Mouse (Mus musculus) right cerebral cortex, adult 18-20 months (tissue): ENCODE measurements around the gene 4930404N11Rik.

Experiments used
- DNase-seq: peaks from one replicate; pipeline ENCODE4 v3.0.0; 2022; ENCODE audit warnings: mixed read lengths

The 4930404N11Rik gene

DNA sequence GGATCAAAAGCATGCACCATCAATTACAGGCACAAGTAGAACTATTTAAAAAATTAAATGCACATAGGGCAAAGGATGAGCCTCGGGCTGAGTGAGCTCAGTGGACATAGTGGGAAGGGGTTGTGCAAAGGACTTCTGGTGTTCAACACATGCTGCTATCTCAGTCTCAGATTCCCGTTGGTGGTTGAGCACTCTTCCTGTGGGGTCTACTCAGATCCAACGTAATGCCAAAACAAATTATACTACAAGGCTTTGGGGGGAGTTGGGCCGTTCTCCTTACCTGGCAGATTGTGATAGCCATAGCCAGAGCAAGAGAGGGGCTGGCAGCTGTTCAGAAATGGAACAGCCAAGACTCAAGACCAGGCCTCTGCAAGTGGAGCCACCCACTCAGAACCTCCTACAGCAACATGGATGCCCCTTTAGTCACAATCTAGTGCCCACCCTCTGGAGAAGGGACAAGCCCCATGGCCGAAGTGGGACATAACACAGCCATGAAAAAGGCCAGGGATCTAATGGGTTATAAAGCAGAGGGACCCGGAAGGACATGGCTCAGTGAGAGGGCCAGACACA is 14.3 kb upstream of the 4930404N11Rik start:
- no peak for DNase-seq

DNA sequence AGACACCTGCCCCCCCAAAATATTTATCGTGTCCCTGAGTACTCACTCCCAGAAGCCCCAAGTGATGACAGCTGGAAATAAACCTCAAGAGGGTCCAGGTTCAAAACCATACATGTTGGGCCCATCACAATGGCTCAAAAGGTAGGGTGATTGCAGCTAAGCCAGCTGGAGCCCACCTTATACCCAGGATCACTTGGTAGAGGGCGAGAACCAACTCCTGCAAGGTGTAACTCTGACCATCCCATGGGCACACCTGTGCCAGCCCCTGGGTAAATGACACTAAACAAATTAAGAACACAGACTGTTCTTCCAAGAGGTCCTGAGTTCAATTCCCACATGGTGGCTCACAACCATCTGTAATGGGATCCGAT is 13.6 kb upstream of the 4930404N11Rik start:
- DNase-seq = no peak

DNA sequence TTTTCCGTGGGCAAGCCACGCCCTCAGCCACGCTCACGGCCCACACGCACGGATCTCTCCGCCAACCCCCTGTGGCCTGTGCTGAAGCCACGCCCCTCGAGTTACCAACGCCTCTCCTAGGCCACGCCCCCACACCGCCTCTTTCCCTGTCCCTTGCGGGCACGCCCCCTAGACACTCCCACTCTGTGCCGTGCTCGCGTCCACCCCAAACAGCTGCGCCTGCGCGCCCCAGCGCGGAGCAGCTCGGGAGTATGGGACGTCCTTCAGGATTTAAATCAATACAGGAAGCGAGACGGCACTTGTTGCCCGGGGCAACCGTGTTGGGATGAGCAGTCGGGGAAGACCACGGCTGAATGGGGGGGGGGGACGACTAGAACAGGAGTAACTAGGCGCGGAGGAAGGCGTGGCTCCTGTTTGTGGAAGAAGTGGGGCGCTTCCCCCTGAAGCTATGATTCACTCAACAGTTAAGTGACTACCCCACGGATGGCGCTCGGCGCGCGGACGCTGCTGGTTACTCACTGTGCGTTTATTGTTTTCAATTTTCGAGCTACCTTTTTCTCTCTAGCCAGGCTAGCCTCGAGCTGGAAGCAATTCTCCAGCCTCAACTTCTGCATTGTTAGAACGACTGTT is 13.1 kb upstream of the 4930404N11Rik start:
- peak; percentile 100 for DNase-seq

DNA sequence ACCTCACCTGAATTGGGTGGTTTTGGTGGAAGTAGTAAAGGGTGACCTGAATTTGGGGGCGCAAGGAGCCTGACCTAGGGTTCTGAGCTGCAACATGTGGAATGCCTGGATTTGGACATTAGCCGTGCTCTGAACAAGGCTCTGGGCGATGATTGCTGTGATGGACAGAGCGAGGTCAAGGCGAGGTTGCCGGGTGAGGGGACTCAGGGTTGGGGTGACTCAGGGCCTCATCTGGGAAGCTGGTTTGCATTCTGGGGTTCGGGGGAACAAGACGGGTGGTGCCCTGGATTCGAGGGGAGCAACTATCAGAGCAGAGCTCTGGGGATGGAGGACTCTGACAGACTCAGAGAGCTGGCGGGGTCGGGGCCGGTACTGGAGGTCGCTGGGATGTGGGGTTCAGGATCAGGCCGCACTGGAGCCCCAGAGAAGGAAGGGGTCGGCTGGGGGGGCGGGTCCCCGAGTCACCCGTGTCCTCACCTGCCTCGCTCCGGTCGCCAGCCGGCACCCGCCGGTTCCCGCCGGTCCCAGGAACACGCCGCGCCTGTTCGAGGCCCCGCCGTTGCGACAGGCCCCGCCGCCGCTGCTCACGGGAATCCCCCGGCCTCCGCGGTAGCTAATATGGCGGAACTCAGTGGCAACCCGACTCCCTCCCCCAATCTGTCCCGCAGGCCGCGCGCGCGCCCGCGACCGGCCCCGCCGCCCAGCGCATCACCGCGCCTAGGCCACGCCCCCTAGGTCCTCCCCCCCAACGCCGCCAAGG is 12.4 kb upstream of the 4930404N11Rik start, which contains the start of gene Fzr1:
Gene Fzr1, minus strand, starts transcription at position 724 of the 760 bp plus-strand sequence.
- DNase-seq = no peak

DNA sequence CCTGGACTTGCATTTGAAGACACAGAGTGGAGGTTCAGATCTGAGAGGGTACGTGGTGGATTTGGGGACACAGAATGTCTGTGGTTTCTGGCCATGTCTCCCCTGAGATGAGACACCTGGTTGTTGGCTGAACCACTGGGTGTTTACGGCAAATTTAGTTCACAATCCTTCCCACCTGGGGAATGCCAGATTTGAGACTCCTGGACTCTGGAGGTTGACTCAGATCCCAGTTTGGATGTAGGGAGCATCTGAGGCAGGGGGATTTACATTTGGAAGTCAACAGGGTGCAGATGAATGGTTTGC is 11.7 kb upstream of the 4930404N11Rik start:
- no peak for DNase-seq

DNA sequence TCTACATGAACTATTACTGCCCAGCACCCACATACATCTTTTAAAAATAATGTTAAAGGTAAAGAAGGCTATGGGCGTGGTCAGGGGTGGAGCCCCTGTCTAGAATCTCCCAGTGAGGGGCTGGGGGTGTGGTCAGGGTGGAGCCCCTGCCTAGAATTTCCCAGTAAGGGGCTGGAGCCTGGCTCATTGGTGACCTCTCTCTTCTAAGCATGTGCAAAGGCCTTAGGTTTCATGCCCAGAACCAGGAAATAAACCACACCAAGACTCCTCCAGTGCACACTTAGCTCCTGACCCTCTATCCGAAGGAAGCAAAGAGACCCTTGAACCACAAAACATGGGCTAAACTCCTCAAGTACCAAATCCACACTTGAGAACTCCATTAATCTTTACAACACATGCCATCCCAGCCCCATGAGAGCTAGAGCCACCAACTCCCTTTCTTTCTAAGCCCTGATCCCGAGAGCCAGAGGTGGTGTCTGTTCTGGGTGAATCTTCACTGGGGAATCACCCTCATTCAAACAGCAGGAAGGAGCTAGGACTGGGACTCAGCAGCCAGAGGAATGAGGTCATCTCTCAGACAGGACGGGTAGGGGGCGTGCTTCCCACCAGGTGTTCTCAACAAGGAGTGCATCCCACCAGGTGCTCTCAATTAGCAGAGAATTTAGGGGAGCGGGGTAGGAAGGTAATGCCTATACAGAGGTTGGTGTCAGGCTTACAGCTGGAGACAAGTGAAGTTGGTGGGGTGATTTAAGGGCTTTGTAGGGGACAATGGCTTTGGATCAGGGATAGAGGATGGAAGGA is 11.1 kb upstream of the 4930404N11Rik start:
- no peak for DNase-seq

DNA sequence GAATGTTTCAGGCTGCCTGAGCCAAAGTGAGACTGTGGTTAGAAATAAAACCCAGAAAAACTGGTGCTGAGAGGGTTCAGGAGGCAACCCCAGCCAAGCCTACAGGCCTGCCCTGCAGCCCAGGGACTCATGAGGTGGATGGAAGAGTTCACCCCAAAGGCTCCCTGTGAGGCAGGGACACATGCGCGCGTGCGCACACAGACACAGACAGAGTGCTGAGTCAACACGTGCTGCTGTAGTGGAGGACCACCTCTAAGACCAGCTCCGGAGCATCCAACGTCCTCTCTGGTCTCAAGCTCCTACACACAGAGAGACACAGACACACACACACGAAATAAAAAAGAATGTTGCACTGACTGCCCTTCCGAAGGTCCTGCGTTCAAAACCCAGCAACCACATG is 9.7 kb upstream of the 4930404N11Rik start:
- DNase-seq = no peak

DNA sequence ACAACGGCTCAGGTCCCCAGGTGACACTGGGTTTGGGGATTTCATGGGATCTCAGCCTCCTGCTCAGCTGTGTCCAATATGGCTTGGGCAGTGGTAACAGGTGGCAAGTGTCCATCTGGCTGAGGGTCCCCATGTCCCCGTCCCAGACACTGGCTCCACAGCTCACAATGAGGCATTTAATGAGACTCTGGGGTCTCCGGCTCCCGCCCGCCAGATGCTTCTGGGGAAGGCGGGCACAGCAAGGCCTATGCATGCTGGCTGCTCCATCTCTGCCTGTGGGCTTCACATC is 1.5 kb upstream of the 4930404N11Rik start:
- no peak for DNase-seq

DNA sequence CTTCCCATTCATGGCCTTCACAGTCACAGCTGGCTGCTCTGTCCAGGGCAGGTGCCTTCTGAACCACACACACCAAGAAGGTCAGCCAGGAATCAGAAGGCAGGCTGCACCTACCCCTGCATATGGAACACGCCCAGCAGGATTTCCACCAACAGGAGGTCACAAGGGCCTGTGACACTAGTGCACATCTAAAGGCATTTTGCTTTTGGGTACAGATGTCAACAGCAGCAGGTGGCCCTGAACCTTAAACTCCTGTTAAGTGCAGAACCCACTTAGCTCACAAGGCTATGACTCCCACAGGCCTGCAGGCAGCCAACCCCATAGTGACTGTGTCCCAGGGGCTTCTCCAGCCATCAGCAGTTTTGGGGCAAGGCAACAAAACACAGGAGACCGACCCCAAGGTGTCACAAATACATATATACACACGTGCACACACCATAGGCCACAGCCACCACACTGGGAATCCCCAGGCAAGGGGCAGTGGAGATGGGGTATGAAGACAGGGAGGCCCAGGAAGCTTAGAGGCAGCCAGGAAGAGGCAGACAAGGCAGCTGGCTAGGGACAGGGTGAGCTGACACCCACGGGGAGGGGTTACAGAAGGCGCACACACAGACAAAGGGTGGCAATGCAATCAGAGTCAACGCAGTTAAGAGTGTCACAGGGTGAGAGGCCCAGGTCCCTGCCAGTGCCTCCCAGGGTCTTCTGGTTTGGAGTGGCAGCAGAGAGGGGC is 1.0 kb upstream of the 4930404N11Rik start:
- no peak for DNase-seq

DNA sequence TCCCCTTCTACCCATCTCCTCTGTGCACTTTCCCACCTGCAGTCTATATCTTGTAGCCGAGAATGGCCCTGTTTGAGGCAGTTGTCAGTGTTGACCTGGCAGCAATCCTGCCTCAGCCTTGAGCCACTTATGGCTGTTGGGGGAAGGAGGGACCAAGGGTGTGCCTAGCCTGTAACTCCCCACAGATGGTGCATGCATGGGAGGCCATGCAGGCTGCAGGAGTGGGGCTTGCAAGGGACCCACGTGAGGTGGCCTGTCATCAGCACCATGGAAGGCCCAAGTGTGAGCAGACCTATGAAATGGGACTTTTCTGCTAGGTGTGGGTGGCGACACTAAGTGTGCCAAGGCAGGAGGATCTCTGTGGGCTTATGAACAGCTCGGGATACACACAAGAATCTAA is 543 bp downstream of the 4930404N11Rik start:
- peak; percentile 63 for DNase-seq

DNA sequence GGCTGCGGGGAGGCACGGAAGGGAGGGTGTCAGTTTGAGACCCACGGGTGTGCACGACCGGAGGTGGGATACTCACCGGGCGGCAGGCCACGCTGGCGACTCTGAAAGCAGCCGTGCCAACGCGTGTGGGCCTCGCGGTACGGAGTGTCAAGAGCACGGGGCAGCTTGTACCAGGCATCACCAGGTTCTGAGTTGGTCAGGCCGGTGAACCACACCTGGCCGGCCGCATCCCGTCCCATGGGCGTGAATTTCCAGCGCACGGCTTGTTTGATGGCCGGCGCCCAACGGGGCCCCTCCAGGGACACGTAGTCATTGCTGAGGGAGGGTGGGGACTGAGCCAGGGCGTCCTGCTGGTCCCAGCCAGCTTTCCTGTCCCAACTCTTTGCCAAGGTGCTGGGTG is 950 bp downstream of the 4930404N11Rik start:
- DNase-seq = no peak

DNA sequence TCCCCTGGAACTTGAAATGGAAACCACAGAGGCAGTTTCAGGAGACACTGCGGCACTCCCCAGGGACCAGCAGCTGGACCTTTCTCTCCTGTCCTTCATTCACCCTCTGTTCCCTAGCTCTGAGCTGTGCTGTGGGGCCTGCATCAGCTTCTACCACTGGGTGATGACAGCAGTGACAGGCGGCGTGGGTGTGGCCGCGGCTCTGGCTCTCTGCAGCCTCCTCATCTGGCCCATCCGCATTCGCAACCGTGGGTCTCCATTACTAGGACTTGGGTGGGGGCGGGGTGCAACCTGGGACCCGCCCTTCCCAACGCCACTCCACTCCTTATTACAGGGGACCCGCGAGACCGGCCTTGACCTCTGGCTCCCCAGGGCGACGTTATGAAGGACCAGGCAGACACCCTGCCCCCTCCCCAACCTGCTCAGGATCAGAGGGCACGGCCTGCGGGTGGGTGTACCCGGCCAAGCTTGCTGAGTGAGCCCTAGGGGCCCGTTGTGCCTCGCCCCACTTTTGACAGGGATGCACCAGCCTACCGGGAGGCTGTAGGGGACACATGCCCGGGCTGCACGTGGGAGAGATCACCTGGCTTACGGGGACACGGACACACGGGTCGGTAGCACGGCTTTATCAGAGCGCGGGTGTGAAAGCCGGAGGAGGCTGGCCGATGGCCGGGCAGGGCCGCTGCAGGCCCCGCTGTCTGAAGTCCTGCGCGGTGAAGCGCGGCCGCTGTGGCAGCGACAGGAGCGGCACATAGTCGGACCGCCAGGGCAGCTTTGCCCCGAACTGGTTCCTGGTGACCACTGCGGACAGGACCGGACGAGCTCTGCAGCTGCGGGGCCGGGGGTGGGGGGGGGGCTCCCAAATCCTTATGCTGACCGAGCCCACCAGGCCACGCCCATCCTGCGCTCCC is 1.9 kb downstream of the 4930404N11Rik start:
- DNase-seq = no peak

DNA sequence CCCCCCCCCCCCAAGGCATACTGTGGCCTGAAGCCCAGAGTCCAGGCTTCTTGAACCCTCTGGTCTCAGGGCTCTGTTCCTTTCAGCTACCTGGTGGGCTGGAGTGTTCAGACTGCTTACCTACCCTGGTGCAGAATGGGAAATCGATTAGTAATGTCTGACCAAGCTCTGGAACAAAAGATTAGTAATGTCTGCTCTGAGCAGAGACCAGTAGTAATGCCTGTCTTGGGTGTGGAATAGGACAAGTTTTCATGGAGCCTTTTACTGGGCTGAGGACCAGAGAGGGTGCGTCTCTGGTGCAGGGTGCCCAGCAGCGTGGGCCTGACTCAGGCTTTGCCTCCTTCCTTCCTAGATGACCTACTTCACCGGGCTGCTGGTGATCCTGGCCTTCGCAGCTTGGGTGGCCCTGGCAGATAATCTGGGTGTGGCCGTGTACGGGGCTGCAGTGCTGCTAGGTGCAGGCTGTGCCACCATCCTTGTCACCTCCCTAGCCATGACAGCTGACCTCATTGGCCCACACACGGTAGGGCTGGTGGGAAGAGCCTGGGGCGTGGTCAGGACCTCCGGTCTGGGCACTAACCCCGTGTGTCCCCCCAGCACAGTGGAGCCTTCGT is 3.2 kb downstream of the 4930404N11Rik start:
- no peak for DNase-seq

DNA sequence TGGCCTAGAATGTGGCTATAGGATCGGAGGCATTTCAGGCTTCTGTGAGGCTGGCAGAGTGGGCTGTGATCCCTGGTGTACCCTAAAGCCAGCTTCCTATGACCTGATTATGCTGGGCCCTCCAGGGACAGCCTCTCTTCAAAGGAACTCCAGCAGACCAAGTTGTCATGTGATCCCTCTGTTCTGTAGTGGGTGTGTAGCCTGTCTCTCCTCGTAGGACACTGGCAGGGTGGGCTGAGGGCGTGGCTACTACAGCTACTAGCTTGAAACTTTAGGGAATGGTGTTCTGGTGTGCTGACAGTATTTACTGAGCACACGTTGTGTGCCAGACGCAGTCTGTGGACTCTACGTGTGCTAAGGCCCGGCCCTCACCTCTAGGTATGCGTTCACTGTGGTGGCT is 4.9 kb downstream of the 4930404N11Rik start:
- no peak for DNase-seq

DNA sequence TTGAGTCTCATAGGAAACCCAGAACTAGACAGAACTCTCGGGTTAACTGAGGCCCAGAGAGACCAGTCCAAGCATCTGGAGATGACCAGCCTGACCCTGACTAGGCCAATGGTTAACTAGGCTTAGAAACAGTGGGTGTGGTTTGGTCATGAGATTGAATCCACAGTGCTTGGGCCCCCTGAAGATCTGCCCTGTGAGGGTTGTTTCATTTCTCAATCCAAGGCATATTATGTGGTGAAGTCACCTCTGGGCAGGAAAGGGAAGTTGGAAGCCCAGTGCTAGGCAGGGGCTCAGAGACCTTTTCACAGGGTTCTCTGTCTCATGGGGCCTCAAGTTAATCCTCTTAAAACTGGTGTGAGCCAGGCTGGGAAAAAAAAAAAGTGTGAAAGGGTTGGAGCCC is 6.8 kb downstream of the 4930404N11Rik start:
- no peak for DNase-seq

DNA sequence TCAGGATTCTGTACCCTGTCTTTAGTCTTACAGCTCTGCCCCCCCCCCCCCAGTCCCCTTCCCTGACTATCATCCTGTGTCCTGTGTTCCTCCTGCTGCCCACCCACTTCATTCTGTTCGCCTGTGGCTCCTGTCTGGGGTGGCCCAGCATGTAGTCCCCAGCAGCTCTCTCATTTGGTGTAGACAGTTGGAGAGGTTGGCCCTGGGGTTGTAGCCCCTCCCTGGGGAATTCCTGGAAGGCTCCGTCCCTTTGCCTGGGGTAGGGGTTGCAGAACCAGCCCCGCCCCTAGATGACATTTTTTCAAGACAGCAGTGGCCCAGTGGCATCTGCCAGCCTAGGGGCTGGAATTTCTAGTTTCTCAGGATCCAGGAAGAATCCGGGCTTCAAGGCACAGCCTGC is 7.4 kb downstream of the 4930404N11Rik start:
- DNase-seq = no peak

DNA sequence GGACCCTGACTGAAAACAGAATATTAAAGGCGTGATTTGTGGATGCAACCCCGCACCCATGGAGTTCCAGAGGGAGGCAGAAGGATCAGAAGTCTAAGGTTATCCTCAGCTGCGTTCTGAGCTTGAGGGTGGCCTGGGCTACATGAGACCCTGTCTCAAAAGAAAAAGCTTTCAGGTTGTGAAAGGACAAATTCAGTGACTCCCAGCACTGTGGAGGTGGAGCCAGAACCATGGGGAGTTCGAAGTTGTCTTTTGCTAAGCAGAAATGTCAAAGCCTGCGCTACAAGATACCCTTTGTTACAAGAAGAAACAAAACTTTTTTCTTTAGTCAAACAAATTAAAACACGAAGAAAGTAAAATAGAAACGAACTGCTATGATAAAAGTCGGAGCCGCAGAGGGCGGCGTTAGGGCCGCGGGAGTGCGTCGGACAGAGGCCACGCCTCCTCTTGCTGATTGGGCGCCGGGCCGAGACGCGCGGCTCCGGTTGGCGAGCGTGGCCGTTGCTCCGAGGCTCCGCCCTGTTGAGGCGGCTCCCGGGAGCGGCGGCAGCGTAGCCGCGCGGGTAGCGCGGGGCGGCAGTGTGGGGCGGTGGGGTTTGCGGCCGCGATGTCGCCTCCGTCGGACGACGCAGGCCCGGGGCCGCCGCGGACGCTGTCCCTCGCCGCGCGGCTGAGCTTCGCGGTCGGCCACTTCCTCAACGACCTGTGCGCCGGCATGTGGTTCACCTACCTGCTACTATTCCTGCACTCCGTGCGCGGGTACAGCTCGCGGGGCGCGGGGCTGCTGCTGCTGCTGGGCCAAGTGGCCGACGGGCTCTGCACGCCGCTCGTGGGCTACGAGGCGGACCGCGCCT is 8.4 kb downstream of the 4930404N11Rik start, which contains the start of gene Mfsd12:
Gene Mfsd12, plus strand, starts transcription at position 501 of the 854 bp plus-strand sequence.
- peak; percentile 93 for DNase-seq

DNA sequence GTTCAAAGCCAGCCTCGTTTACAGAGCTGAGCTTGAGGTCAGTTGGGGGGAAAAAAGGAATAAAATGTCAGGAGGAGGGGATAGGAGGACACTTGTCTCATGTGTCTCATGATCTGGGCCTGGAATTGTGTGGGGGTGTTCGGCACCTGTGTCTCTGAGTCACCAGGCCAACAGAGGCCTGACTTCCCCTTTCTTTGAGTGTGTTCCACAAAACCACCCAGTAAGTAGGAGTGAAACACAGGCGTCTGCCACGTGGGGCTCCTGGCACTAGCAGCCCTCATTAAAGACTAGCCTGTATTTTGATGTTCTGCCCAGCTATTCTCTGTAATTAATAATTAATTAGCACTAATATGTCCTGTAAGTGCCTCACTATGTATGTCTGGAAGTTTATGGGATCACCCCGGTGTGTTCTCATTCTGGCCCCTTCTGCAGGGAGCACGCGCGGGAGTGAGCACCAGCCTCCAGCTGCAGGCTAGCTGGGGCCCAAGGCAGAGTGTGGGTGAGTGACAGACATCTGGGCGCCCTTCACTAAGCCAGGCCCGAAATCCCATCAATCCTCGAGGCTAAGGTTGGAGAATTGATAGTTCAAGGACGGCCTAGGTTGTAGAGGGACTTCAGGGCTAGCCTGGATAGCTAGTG is 9.1 kb downstream of the 4930404N11Rik start:
- no peak for DNase-seq

DNA sequence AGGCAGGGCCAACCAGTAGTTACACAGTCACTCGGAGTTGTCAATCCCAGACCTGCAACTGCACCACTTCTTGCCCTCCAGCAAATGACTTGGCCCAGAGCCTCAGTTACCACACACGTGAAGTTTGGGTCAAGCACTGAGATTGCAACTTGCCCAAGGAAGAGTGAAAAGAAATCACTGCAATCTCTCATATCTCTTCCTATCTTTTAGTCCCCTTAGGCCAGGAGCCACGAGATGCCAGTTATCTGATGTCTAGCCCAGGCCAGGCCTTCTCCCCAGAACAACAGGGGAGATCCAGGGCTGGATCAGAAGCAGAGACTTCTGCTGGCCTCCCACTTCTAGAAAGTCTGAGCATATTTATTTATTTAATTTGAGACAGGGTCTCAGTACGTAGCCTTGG is 10.1 kb downstream of the 4930404N11Rik start:
- no peak for DNase-seq
